Mouse (Mus musculus) heart, embryonic 14.5 days (tissue): ENCODE measurements around the gene Cdh15. TPM values are rescaled to one million over a fixed set of nuclear protein-coding genes. Genes with fewer than 3 reads are reported as not detected.
A peak's percentile ranks its signal among the peaks of the same experiment; 100 is the strongest.

Source experiments
- ATAC-seq: fragments of 200-750 bp; cut with Nextera tagmentation; 2 replicates; pipeline ENCODE4 v1.8.0; 2017; ENCODE audit warnings: low read depth, moderate TSS enrichment; ENCODE audit not compliant: insufficient number of reproducible peaks, insufficient read depth, low FRiP score
- H3K27ac ChIP-seq, 2 experiments: fragments of 200-500 bp in 1 of 2; fragments of 300-500 bp in 1 of 2; sonication (generic) in 1 of 2; replicated peaks in 1 of 2; 2 replicates each; pipeline ENCODE4 v1.5.1; 2012 to 2014; ENCODE audit warnings: low read depth in 2 of 2, low read length in 2 of 2, control low read depth in 1 of 2, mild to moderate bottlenecking in 1 of 2, mixed read lengths in 1 of 2; ENCODE audit not compliant: control insufficient read depth in 1 of 2, insufficient read depth in 1 of 2
- H3K27me3 ChIP-seq: fragments of 300-500 bp; sonication (generic); 2 replicates; pipeline ENCODE4 v1.6.1; 2014; ENCODE audit warnings: mild to moderate bottlenecking, low read length, control low read depth; ENCODE audit not compliant: control insufficient read depth, insufficient read depth
- H3K36me3 ChIP-seq: fragments of 300-500 bp; sonication (generic); 2 replicates; pipeline ENCODE4 v1.6.1; 2014; ENCODE audit warnings: mild to moderate bottlenecking, control low read depth, low read length, mixed read lengths; ENCODE audit not compliant: control insufficient read depth, insufficient read depth
- H3K4me1 ChIP-seq, 2 experiments: fragments of 200-500 bp in 1 of 2; fragments of 300-500 bp in 1 of 2; sonication (generic) in 1 of 2; 2 replicates each; pipeline ENCODE4 v1.6.1; 2012 to 2014; ENCODE audit warnings: low read length in 2 of 2, control low read depth in 1 of 2, mixed read lengths in 1 of 2; ENCODE audit not compliant: control insufficient read depth in 2 of 2, insufficient read depth in 2 of 2
- H3K4me2 ChIP-seq: fragments of 300-500 bp; sonication (generic); 2 replicates; pipeline ENCODE4 v1.6.1; 2014; ENCODE audit warnings: mild to moderate bottlenecking, low read length
- H3K4me3 ChIP-seq, 2 experiments: fragments of 200-500 bp in 1 of 2; fragments of 300-500 bp in 1 of 2; sonication (generic) in 1 of 2; 2 replicates each; pipeline ENCODE4 v1.5.1; 2012 to 2014; ENCODE audit warnings: low read length in 2 of 2, mild to moderate bottlenecking in 2 of 2, control low read depth in 1 of 2, low read depth in 1 of 2, moderate library complexity in 1 of 2; ENCODE audit not compliant: control insufficient read depth in 1 of 2, insufficient read depth in 1 of 2
- H3K9ac ChIP-seq: fragments of 300-500 bp; sonication (generic); 2 replicates; pipeline ENCODE4 v1.6.1; 2014; ENCODE audit warnings: mild to moderate bottlenecking, low read length
- H3K9me3 ChIP-seq: fragments of 300-500 bp; sonication (generic); 2 replicates; pipeline ENCODE4 v1.6.1; 2016; ENCODE audit warnings: low read length, control low read depth; ENCODE audit not compliant: control insufficient read depth
- WGBS: fragments of 180-500 bp; shearing (Covaris S2); extraction: QIAGEN DNeasy Blood & Tissue Kit; methylation state at CpG from one replicate; pipeline ENCODE4 v1.1.7; 2014; 5-methylcytosine and 5-hydroxymethylcytosine counted together
- polyA plus RNA-seq: library from polyadenylated mRNA; unstranded; fragments of >200 nt; fragmentation: Nextera tagmentation; extraction: Ambion mirVana; gene quantifications from 2 replicates; pipeline ENCODE4 v1.2.1, GENCODE M21; 2014

Gene Cdh15
- polyA plus RNA-seq, 1 experiment from 2014 or later = 0.19 TPM

DNA sequence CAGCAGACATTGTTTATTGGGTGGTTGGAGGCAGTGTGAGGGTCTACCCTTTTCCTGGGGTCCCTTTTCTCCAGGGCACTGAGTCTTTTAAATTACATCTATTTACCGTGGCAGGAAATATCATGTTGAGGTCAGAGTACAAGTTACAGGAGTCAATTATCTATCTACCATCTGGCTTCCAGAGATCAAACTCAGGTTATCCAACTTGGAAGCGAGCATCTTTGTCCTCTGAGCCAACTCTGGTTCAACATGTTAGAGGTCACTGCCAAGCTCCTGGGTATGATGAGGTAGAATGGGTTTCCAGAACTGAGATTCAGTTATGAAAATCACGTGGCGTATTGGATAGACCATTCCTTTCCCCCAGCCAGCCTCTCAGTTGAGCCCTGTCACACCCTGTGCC is 7.4 kb downstream of the Cdh15 start:
- Histone ChIP-seq H3K9me3 (no peaks in the 10 kb centered on the region), H3K9ac (no peak overlapping the region), H3K27ac (no peak overlapping the region), H3K27me3 (0 out of 2 replicates have a peak, but pooled peaks cover 3% of the 10 kb centered on the region), H3K36me3 (no peaks in the 10 kb centered on the region), H3K4me1 (peaks cover 3 to 4% of the 10 kb centered on the region in 2 experiments; a peak in 1 of 4 replicates), H3K4me3 (no peak overlapping the region), H3K4me2 (no peak overlapping the region)
- ATAC-seq = no peak
- WGBS = 79% methylated on average over 4 of the region's 4 CpGs

DNA sequence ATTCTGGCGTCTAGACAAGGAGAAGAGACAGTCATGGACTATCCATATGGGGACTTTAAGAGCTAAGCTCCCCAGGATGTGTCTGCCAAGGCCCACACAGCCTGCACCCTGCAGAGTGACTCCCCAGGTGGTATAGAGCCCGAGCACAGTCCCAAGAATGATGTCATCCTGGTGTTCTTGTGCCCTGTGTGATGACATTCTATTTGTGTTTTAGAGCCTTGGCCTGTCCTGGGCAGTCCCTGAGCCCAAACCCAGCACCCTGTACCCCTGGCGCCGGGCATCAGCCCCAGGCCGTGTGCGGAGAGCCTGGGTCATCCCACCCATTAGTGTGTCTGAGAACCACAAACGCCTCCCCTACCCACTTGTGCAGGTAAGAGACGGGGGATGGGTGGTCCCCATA is 8.5 kb downstream of the Cdh15 start:
- Histone ChIP-seq H3K4me3 (no peak overlapping the region), H3K9ac (no peak overlapping the region), H3K9me3 (no peaks in the 10 kb centered on the region), H3K4me1 (peaks cover 3 to 4% of the 10 kb centered on the region in 2 experiments; a peak in 1 of 4 replicates), H3K27ac (no peak overlapping the region), H3K36me3 (no peaks in the 10 kb centered on the region), H3K4me2 (no peak overlapping the region), H3K27me3 (0 out of 2 replicates have a peak, but pooled peaks cover 3% of the 10 kb centered on the region)
- ATAC-seq = no peak
- 77% methylated on average over 8 of the region's 8 CpGs for WGBS

DNA sequence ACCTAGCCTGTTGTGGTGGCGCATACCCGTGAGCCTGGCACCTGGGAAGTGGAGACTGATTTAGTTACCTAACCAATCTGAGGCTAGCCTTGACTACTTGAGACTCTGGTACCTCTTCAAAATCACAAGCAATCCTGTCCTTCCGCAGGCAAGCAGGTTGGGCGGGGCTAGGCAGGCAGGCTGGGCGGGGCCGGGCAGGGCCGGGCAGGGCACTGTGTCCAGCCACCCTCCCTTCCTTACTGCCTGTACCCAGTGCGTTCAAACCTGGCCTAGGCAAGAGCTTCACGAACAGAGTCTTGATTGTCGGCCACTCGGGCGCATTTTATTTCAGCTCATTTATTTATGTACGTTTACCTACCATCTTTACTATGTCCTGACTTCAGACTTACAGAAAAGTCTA is 12.1 kb downstream of the Cdh15 start:
- WGBS = 61% methylated on average over 13 of the region's 13 CpGs
- Histone ChIP-seq H3K9ac (no peak overlapping the region), H3K4me1 (no peaks in the 10 kb centered on the region; a peak in 1 of 4 replicates), H3K27me3 (no peaks in the 10 kb centered on the region), H3K9me3 (peaks cover 9% of the 10 kb centered on the region), H3K27ac (no peak overlapping the region), H3K4me3 (no peak overlapping the region), H3K4me2 (no peak overlapping the region), H3K36me3 (no peaks in the 10 kb centered on the region)
- ATAC-seq = no peak

DNA sequence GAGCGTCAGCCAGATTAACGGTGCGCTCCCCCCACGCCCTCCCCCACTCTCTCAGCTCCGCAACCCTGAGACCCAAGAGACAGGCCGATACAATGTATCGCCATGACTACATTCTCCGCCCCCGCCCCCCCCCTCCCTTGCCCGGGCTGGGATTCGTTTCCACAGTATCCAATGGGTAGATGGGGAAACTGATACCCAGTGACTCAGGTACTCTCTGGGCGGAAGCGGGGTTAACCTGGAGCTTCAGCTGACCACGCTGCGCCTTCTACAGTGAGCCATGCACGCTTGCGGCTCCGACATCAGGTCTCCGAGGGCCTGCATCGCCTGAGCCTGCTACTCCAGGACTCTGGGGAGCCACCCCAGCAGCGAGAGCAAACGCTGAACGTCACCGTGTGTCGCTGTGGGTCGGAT is 17.0 kb downstream of the Cdh15 start:
- Histone ChIP-seq H3K27ac (no peak overlapping the region), H3K4me3 (no peak overlapping the region), H3K4me2 (peak overlapping the region; percentile 54), H3K27me3 (no peaks in the 10 kb centered on the region), H3K4me1 (no peaks in the 10 kb centered on the region; a peak in 1 of 4 replicates), H3K36me3 (no peaks in the 10 kb centered on the region), H3K9ac (no peak overlapping the region), H3K9me3 (peaks cover 19% of the 10 kb centered on the region)
- WGBS = 54% methylated on average over 26 of the region's 26 CpGs
- no peak for ATAC-seq

DNA sequence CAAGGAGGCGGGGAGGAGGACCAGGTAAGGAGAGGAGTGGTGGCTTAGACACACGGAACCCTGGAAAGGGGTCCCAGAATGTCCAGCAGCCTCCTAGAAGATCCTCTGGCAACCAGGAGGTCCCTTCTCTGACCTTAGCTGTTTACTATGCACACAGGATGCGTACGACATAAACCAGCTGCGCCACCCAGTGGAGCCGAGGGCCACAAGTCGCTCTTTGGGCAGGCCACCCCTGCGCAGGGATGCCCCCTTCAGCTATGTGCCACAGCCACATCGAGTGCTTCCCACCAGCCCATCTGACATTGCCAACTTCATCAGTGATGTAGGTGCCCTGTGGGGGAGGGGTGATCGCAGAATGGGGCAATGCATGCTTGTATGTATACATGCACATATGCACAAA is 17.7 kb downstream of the Cdh15 start:
- ATAC-seq = no peak

DNA sequence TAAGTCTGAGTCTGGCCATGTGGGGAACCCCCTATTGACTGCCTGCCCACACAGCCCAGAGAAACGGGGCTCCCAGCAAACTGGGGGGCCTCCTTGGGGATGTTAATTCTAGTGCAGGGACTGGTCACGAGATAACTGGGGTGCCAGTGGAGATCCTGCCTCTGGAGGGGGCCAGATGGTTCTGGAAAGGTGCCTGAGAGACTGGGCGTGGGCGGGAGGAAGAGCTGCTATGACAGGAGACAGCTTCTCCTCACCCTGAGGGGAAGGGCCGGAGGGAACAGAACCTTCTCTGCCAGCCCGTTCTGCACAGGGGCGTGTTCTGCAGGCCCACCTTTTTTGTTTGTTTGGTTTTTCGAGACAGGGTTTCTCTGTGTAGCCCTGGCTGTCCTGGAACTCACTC is 18.5 kb downstream of the Cdh15 start:
- Histone ChIP-seq H3K4me3 (no peak overlapping the region), H3K27me3 (no peaks in the 10 kb centered on the region), H3K36me3 (no peaks in the 10 kb centered on the region), H3K4me1 (no peaks in the 10 kb centered on the region; a peak in 1 of 4 replicates), H3K27ac (no peak overlapping the region), H3K4me2 (no peak overlapping the region), H3K9ac (no peak overlapping the region), H3K9me3 (peaks cover 19% of the 10 kb centered on the region)
- ATAC-seq = no peak
- WGBS = 77% methylated on average over 8 of the region's 8 CpGs

More for the DNA sequence above, 17.7 kb downstream of the Cdh15 start:
- Histone ChIP-seq H3K9ac (no peak overlapping the region), H3K9me3 (peaks cover 19% of the 10 kb centered on the region), H3K27me3 (no peaks in the 10 kb centered on the region), H3K36me3 (no peaks in the 10 kb centered on the region), H3K4me3 (no peak overlapping the region), H3K4me1 (no peaks in the 10 kb centered on the region; a peak in 1 of 4 replicates), H3K4me2 (peak overlapping the region; percentile 54), H3K27ac (no peak overlapping the region)
- WGBS = 45% methylated on average over 10 of the region's 10 CpGs

DNA sequence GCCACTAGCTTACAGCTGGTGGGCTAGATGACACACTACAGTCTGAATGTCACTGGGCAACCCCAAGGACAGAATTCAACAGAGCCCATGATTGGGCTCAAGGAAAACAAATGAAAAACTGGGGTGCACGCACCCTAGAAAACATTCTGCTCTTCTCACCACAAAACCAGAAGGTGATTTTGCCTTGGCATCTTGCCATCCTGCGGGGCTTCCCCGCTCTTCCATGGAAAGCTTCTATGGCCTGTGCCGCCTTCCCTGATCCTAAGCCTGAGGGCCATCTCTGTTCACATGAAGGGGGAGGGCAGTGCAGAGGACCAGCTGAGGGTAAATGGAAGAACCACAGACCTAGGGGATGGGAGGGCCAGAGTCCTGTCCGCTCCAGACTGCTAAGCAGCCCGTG is 20.2 kb downstream of the Cdh15 start:
- H3K4me2 ChIP-seq = no peak overlapping the region
- peaks cover 19% of the 10 kb centered on the region for H3K9me3 ChIP-seq
- no peaks in the 10 kb centered on the region for H3K36me3 ChIP-seq
- no peak overlapping the region for H3K27ac ChIP-seq
- no peak overlapping the region for H3K9ac ChIP-seq
- no peak for ATAC-seq
- H3K4me1 ChIP-seq = no peaks in the 10 kb centered on the region; a peak in 1 of 4 replicates
- 77% methylated on average over 6 of the region's 6 CpGs for WGBS
- no peaks in the 10 kb centered on the region for H3K27me3 ChIP-seq
- no peak overlapping the region for H3K4me3 ChIP-seq

DNA sequence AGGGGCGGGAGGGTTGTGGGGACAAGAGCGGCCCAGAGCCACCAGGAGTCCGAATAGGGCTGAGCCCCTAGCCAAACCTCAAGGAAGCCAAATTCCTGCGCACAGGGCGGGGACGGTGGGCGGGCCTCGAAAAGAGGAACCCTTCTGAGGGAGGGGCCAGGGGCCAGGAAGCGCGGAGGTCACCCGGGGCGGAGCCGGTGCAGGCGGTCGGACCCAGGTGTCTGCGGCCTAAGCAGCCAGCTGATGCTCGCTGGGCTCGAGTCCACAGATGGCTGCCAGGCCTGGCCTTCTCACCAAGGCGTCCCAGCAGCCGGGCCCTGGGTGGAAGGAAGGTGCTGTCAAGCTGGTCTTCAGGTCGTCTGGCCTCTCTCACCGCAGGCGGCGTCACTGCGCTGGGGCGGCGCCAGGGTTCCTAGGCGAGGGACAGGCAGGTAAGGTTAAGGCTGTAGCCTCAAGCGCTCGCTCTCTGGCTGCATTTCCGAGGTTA is 22.7 kb downstream of the Cdh15 start:
- H3K4me3 ChIP-seq = 0 out of 4 replicates have a peak overlapping the region, but pooled peaks of 1 of the 2 experiments have one; percentile 1
- ATAC-seq = no peak; the same call in 1 of the 2 replicates
- WGBS = 27% methylated on average over 31 of the region's 31 CpGs

More for the DNA sequence above, 22.7 kb downstream of the Cdh15 start:
- Histone ChIP-seq H3K9me3 (peaks cover 5% of the 10 kb centered on the region; the same call in 1 of the 2 replicates), H3K9ac (no peak overlapping the region), H3K4me2 (peak overlapping the region; percentile 39), H3K4me1 (no peaks in the 10 kb centered on the region; a peak in 1 of 4 replicates), H3K27me3 (no peaks in the 10 kb centered on the region), H3K36me3 (no peaks in the 10 kb centered on the region), H3K27ac (no peak overlapping the region)
